Mouse (Mus musculus) E14TG2a.4 (cell line): ENCODE data around the gene Ninl.

Experiments used
- CTCF ChIP-seq: conservative IDR thresholded peaks from 2 replicates; pipeline ENCODE4 v1.5.1; 2014; ENCODE audit warnings: low read length
- POU5F1 ChIP-seq: IDR thresholded peaks from 2 replicates; pipeline ENCODE4 v1.6.1; 2014; ENCODE audit warnings: low read length, borderline replicate concordance

GRCm38 (mm10) chr2:150920543-150920942 lies 118.6 kb downstream of the Ninl start:
- TF ChIP-seq CTCF = no peak
- TF ChIP-seq POU5F1 = no peak
